Comparison of ENCODE assay signal across 8 mouse cellular contexts in the genomic region with DNA sequence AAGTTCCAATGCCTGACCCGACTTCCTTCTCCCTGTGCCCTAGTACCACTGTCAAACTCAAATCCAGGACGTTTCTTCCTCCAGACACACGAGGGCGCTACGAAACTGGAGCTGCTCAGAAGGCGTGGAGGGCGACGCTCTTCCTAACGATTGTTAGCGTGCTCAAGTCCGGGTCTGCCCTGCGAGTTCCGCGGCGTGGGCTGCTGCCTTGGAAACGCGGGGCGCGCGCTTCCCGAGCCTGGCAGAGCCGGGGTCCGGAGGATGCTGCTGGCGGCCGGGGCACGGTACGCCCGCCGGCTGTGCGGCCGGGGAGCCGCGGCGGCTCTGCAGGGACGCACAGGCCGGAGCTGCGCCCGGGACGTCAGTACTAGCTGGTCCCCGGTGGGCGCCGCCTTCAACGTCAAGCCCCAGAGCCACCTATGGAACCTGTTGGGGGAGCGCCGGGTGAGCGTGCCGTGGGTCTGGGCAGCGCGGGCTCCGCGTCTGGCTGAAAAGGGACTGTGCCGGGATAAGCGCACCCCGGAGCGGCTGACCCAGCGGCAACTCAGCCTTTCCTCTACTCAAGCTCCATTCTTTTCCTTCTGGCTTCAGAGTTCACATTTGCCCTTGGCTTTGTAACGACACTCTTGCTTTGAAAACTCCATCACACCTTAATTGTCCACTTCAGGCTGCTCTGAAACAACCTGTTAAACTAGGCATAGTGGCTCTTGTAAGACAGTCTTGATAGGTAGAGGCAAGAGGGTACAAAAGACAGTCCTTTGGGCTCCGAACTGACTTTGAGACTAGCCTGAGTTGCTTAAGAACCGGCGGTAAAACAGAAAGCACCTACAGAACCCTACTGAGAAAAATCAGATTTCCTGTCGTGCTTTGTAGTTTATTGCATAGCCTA. TPM values are rescaled to one million over a fixed set of nuclear protein-coding genes. Genes with fewer than 3 reads are reported as not detected.
DNase-seq lines count a peak whose midpoint lies in the region; ATAC-seq and TF ChIP-seq lines count a peak whose summit lies in the region.

TSS of gene Mipep (plus strand) at position 147 of the 889 bp plus-strand sequence.

- peak within 1 kb of the TSS; percentile 88 for H3K4me3 ChIP-seq in heart, embryonic 12.5 days
- H3K4me3 ChIP-seq in kidney, postnatal 0 days (replicated peaks; ENCODE audit: low read depth, low read length): peak within 1 kb of the TSS; percentile 75
- H3K4me3 ChIP-seq in liver, embryonic 11.5 days (ENCODE audit: low read depth, low read length): peak within 1 kb of the TSS; percentile 90
- H3K4me3 ChIP-seq in stomach, embryonic 14.5 days (ENCODE audit: low read depth, low read length): peak within 1 kb of the TSS; percentile 65

- under 1% methylated on average over 61 of the region's 61 CpGs for WGBS in heart, embryonic 12.5 days
- WGBS in kidney, postnatal 0 days: under 1% methylated on average over 61 of the region's 61 CpGs
- WGBS in liver, embryonic 11.5 days: under 1% methylated on average over 61 of the region's 61 CpGs
- under 1% methylated on average over 60 of the region's 61 CpGs for WGBS in stomach, embryonic 14.5 days

- peak; percentile 90 for ATAC-seq in erythroid progenitor cell, adult 5-6 weeks (replicated peaks; ENCODE audit: low FRiP score, poor library complexity, severe bottlenecking)
- ATAC-seq in heart, embryonic 12.5 days (ENCODE audit: insufficient number of reproducible peaks, low FRiP score): peak; percentile 76
- ATAC-seq in kidney, postnatal 0 days (replicated peaks; ENCODE audit: low FRiP score, low read depth): peak; percentile 86
- peak; percentile 87 for ATAC-seq in liver, embryonic 11.5 days (replicated peaks; ENCODE audit: low FRiP score)
- peak; percentile 82 for ATAC-seq in stomach, embryonic 14.5 days (ENCODE audit: insufficient number of reproducible peaks, insufficient read depth, low FRiP score, low read depth)

- H3K4me1 ChIP-seq in heart, embryonic 12.5 days (replicated peaks): peaks cover 4% of the 10 kb centered on the region
- no peaks in the 10 kb centered on the region for H3K4me1 ChIP-seq in kidney, postnatal 0 days (replicated peaks; ENCODE audit: insufficient read depth, low read length)
- peaks cover 3% of the 10 kb centered on the region for H3K4me1 ChIP-seq in liver, embryonic 11.5 days (replicated peaks; ENCODE audit: control insufficient read depth, insufficient read depth, low read length)
- no peaks in the 10 kb centered on the region for H3K4me1 ChIP-seq in stomach, embryonic 14.5 days (ENCODE audit: control insufficient read depth, insufficient read depth, low read length)

- no peaks in the 10 kb centered on the region for H3K27me3 ChIP-seq in heart, embryonic 12.5 days (replicated peaks)
- no peaks in the 10 kb centered on the region for H3K27me3 ChIP-seq in kidney, postnatal 0 days (ENCODE audit: insufficient read depth, low read length)
- H3K27me3 ChIP-seq in liver, embryonic 11.5 days (replicated peaks; ENCODE audit: control insufficient read depth, insufficient read depth, low read length): no peaks in the 10 kb centered on the region
- no peaks in the 10 kb centered on the region for H3K27me3 ChIP-seq in stomach, embryonic 14.5 days (ENCODE audit: control insufficient read depth, insufficient read depth, low read length)

- peaks cover 11% of the 10 kb centered on the region for H3K36me3 ChIP-seq in heart, embryonic 12.5 days
- no peaks in the 10 kb centered on the region for H3K36me3 ChIP-seq in kidney, postnatal 0 days (ENCODE audit: insufficient read depth, low read length)
- no peaks in the 10 kb centered on the region; the same call in 1 of the 2 replicates for H3K36me3 ChIP-seq in liver, embryonic 11.5 days (ENCODE audit: control insufficient read depth, insufficient read depth, low read length)
- no peaks in the 10 kb centered on the region for H3K36me3 ChIP-seq in stomach, embryonic 14.5 days (ENCODE audit: control insufficient read depth, insufficient read depth, low read length)

- peak; percentile 87 for TF ChIP-seq CTCF in kidney, postnatal 0 days (IDR thresholded peaks at IDR 0.05; ENCODE audit: low read depth)

- H3K4me2 ChIP-seq in heart, embryonic 12.5 days: peak within 1 kb of the TSS; percentile 92
- H3K4me2 ChIP-seq in kidney, postnatal 0 days (ENCODE audit: low read length): peak within 1 kb of the TSS; percentile 92
- H3K4me2 ChIP-seq in liver, embryonic 11.5 days: peak within 1 kb of the TSS; percentile 89
- H3K4me2 ChIP-seq in stomach, embryonic 14.5 days (replicated peaks; ENCODE audit: low read depth, low read length): peak within 1 kb of the TSS; percentile 69

- peak; percentile 90 for DNase-seq in CD4-positive helper T cell, adult 2 months (ENCODE audit: low read depth, low spot score)
- peak; percentile 80 for DNase-seq in brain, embryonic 18.5 days (ENCODE audit: low read depth, low spot score)
- DNase-seq in kidney, postnatal 0 days (ENCODE audit: low spot score): peak; percentile 96
- DNase-seq in liver, embryonic 11.5 days (ENCODE audit: low spot score): peak; percentile 79
- peak; percentile 93 for DNase-seq in naive thymus-derived CD4-positive, alpha-beta T cell, adult 2 months (ENCODE audit: low read depth)

- peak within 1 kb of the TSS; percentile 89 for H3K9ac ChIP-seq in heart, embryonic 12.5 days
- peak within 1 kb of the TSS; percentile 82 for H3K9ac ChIP-seq in kidney, postnatal 0 days (ENCODE audit: low read depth, low read length)
- peak within 1 kb of the TSS; percentile 78 for H3K9ac ChIP-seq in liver, embryonic 11.5 days (ENCODE audit: low read depth, low read length)
- H3K9ac ChIP-seq in stomach, embryonic 14.5 days (replicated peaks; ENCODE audit: low read depth, low read length): peak within 1 kb of the TSS; percentile 43; the same call in 1 of the 2 replicates

- H3K27ac ChIP-seq in heart, embryonic 12.5 days (ENCODE audit: poor library complexity, severe bottlenecking): peak within 1 kb of the TSS; percentile 39; the same call in 1 of the 2 replicates
- H3K27ac ChIP-seq in kidney, postnatal 0 days: peak within 1 kb of the TSS; percentile 60; the same call in 1 of the 2 replicates
- no peak within 1 kb of the TSS for H3K27ac ChIP-seq in liver, embryonic 11.5 days (ENCODE audit: low read depth, low read length)
- no peak within 1 kb of the TSS for H3K27ac ChIP-seq in stomach, embryonic 14.5 days (ENCODE audit: low read length)

- H3K9me3 ChIP-seq in heart, embryonic 12.5 days (replicated peaks): no peaks in the 10 kb centered on the region
- H3K9me3 ChIP-seq in kidney, postnatal 0 days (replicated peaks; ENCODE audit: low read length): no peaks in the 10 kb centered on the region
- no peaks in the 10 kb centered on the region for H3K9me3 ChIP-seq in liver, embryonic 11.5 days (ENCODE audit: control insufficient read depth, low read length)
- H3K9me3 ChIP-seq in stomach, embryonic 14.5 days (ENCODE audit: control insufficient read depth, low read depth, low read length): no peaks in the 10 kb centered on the region

RNA-seq across cellular contexts. Expression of gene Mipep, which starts in this region (rescaled TPM):
- 2.9 and 5.4 TPM in 2 replicates for total RNA-seq in erythroid progenitor cell, adult 5-6 weeks (2015; ENCODE audit: low replicate concordance)
- 1.9 and 4.2 TPM in 2 replicates for total RNA-seq in erythroid progenitor cell, adult 5-6 weeks (2017; ENCODE audit: low replicate concordance)
- polyA plus RNA-seq in heart, embryonic 12.5 days (2016; fragmentation: Nextera tagmentation; extraction: Ambion mirVana): 29.5 and 31.4 TPM in 2 replicates
- 17.8 and 18.5 TPM in 2 replicates for polyA plus RNA-seq in kidney, postnatal 0 days (2015; fragmentation: Nextera tagmentation; extraction: Ambion mirVana)
- 27.8 TPM in 2 replicates for polyA plus RNA-seq in liver, embryonic 11.5 days (2014; fragmentation: Nextera tagmentation; extraction: Ambion mirVana)
- polyA plus RNA-seq in stomach, embryonic 14.5 days (2014; fragmentation: Nextera tagmentation; extraction: Ambion mirVana): 22.3 and 24.0 TPM in 2 replicates

Comparison
In these comparisons a context has a peak if more than half of its experiments do, and no peak if none do; other contexts are left out.
1. H3K27ac ChIP-seq: peak in heart, embryonic 12.5 days (single experiment) and kidney, postnatal 0 days (single experiment); none in liver, embryonic 11.5 days (single experiment) and stomach, embryonic 14.5 days (single experiment).
2. Peak in every context shown above with its lines, with median percentiles within 50 percentile points of each other: DNase-seq, ATAC-seq, H3K4me2 ChIP-seq, H3K4me3 ChIP-seq and H3K9ac ChIP-seq.